Mouse (Mus musculus) mature B cell (primary cell): ENCODE results near the gene Cideb.

Source experiments
- in situ Hi-C: fragments of 300-500 bp; cut with MboI; formaldehyde crosslinking; loops from 2 replicates; pipeline ENCODE4 v1.14.3; 2019

Cideb gene

DNA sequence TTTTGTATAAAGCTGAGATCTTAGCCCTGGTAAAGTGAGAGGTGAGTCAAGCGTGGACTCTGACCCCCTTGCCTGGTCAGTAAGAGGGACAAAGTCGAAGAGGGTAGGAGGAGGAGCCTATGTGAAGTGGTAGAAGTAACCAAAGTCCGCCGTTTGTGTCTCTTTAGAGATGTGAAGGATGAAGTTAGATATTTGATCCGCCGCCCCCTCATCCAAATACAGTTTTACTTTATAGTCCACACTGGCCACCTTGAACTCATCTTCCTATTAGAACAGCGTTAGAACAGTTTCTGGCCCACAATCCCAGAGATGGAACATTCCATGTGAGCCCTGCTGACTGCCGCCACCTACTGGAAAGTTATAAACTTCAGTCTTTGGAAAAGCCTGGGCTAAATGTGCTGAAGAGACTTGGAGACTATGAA is at the start of gene Cideb:
Cideb (minus strand) TSS at position 96 of the 422 bp plus-strand sequence.
- in situ Hi-C loops, result no loop called here

DNA sequence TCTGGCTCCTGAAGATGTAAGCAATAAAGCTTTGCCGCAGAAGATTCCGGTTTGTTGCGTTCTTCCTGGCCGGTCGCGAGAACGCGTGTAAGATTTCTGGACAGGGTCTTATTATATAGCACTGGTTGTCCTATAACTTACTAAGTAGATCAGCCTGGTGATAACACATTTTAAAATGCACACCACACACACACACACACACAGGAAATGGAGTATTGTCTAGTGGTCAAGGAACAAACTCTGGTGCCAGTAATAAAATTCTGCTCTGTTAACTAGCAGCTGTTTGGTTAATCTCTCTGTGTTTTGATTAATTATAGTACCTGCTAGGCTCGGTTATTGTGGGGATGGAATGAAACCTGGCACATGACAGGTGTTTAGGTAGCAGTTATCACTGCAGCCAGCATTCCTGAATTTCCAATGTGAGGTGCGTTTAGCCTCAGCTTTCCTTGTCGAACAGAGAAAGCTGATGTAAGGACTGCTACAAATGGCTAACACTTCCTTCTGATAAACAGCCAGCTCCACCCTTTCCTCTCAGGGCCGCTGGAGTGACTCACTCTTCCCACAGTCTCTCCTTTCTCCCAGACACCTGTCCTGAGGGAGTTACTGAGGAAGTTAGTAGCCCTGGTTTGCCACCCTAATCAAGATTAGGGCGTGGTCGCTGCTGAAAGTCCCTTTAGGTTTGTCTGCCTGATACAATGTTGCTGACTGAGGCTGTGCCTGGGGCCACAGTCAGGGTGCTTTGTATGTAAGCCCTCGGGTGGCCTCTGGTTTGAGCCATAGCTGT is 37.3 kb upstream of the Cideb start:
- in situ Hi-C loops, result no loop called here

DNA sequence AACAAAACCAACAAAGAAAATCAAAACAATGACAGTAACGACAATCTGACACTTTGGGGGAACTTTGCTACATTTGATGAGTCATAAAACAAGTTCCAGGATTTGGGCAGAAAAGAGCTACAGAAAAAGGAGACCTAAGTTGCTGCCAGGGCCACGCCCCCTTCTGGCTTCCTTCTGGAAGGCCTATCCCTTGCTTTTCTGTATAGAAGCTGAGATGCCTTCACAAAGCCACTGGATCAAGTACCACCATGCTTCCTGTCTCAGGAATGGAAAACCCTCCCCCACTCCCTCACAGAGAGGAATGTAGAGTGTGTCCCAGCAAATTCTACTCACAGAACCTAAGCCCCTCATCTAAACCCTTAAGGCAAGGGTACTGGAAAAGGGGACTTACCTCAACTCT is 35.7 kb upstream of the Cideb start:
- in situ Hi-C loops, result no loop called here

DNA sequence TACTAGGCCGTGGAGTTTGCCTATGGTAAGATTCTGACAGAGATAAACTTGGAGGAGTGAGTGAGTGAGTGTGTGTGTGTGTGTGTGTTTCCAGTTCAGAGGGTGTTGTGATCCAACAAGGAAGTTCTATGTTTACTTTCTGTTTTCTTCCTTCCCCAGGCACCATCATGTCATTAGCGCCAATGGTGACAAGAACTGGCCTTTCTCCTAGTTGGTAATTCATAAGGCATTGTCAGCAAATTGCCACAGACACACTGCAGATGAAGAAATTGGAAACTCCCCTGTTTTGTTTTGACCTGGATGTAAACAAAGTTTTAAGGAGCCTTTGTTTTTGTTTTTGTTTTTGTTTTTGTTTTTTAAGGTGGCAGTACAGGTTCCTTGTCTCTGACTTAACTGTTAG is 35.2 kb upstream of the Cideb start:
- in situ Hi-C loops, result no loop called here

DNA sequence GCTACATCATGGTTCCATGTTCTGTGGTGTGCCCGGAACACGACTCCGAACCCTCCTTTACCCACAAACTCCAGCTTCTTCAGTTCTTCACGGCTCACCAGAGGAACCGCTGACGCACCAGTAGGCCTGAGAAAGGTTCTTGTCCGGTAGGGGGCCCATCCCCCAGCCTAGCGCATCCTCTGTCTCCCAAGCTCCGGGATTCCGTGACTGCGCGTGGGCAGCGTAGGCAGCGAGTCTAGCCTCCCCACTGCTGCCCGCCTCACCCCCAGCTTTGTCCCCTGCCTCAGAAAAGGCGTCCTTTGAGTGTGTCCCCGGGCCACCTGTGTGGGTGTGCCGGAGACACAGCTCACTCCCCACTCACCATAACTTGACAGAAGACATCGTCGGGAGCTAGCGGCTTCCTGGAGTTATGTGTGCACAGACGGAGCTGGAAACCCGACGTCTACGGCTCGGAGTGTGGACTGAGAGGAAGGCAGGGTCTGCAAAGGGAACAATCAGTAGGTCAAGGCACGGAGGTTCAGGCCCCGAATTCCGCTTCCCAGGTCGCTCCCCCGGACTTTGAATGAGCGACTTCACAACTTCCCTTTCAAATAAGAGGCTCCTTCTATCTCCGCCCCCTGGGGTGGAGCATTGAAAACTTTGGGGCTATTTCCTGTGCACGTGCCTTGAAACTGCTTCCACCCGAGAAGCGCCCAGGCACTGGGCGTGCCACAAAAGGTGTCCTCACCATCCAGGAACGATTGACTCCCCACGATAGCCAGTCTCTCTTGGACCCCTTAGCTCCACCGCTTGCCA is 30.2 kb upstream of the Cideb start, which contains the start of gene Ripk3:
Ripk3 (minus strand) TSS at position 610 of the 795 bp plus-strand sequence.
- in situ Hi-C loops, result no loop called here

DNA sequence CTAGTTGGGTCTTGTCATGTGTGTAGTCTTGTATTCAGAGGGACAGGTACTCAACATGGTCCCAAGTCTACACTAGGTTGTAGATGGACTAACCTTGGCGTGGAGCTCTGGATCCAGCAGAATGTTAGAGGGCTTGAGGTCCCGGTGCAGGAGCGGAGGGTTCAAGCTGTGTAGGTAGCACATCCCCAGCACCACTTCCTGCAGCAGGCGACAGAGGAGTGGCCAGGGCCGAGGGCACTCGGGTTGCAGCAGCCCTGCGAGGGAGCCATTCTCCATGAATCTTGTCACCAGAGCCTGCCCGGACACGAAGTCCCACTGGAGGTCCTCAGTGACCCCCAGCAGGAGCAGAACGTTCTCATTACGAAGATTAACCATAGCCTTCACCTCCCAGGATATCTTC is 29.5 kb upstream of the Cideb start:
- in situ Hi-C loops, result no loop called here

DNA sequence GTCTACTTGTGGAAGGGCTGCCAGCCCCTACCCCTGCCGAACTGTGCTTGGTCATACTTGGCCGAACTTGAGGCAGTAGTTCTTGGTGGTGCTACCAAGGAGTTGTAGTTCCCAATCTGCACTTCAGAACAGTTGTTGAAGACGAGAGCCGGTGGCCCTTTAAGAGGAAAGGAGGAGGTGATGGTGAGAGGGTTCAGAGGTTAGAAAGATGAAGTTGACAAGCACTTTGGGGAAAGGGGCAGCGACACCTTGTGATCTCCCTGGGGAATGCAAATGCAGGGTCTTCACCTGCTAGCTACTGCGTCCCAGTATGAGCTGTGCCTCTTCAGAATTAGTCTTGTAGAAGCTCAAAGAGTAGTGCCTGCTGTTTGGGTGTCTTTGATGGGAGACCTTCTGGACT is 26.9 kb upstream of the Cideb start:
- in situ Hi-C loops, result no loop called here

DNA sequence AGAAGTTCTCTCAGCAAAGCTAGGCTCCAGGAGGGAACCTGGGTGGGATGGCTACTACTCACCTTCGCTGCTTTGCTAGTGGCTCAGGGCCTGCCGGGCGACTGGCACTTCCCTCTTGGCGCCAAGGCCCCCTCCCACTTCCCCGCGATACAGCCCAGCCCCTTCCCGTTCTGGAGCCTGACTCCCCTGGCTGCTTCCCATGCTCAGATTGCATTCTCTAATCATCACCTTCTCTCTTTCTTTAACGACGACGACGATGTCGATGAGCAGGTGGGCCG is 25.6 kb upstream of the Cideb start, which contains the start of gene Adcy4:
Adcy4 (minus strand) TSS at position 138 of the 278 bp plus-strand sequence.
- in situ Hi-C loops, result no loop called here

DNA sequence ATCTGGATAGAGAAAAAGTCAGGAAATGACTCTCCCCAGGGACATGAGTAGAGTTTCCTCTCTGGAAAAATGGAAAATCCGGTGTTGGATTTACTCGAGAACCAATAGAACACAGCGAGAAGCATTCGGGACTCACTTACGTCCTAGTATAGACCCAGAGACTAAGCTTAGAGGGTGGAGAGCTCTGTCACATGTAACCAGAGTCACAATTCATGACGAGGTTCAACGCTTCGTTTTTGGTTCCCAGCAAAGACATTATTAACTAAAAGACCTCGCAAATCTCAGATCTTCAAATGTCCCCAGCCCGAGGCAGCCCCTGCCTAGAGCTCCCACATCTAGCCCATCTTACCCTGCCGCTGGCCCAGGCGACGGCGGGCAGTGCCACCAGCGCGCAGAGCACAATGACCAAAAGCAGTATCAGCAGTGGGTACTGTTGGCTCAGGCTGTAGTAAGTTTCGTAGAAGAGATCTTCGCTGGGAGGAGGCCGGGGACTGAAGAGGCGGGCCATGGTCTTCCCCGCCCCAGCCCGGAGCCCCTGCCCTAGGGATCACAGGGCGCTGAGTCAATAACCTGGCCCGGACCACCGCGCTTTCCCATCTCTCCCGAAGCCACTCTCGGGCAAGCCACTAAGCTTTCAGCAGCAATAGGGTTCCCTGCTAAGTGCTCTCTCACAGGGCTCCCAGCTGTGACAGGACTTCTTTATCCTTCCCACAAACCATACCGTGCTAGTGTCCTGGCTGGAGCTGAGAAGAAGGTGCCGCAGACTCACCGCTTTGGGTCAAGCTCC is 25.1 kb upstream of the Cideb start:
- in situ Hi-C loops, result no loop called here

DNA sequence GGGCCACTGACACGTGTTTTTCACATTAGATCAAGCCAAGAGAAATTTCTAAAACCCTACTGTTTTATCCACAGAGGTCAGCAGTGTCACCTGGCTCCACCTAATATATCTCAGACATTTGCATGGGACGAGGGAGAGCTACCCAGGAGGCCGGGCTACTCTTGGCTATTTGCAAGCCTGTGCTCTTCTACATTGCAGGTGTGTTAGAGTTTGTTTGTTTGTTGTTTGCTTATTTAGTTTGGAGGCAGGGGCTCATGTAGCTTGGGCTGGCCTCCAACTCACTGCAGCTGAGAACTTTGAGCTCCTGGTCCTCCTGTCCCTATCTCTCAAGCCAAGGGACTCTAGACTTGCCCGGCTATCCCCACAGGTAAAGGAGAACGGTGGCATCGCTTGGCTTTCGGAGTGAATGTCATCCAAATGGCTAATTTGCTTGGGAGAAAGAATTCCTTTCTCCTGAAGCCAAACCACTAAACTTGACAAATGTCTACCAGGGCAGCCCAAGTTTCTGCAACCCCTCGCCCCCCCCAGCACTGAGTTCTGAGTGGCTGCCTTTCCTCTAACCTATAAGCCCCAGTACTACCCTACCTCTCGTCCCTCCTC is 24.2 kb upstream of the Cideb start:
- in situ Hi-C loops, result no loop called here

DNA sequence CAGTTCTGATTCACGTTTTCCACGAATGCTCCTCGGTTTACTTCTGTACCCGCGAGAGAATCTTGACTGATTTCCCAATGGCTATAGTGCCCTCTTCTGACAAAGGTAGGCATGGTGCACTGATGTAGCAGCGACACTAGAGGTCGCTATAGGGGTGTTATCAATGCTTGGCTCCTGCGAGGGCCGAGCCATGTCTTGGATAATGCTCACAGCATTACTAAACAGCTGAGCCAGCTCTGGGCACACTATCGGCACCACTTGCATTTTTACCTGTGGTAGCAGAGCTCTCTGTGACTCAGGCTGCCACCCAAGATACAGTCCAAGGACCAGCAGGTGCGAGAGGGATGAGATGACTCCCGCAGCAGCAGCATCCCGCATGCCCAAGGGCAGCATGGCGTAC is 23.1 kb upstream of the Cideb start:
- in situ Hi-C loops, result no loop called here

DNA sequence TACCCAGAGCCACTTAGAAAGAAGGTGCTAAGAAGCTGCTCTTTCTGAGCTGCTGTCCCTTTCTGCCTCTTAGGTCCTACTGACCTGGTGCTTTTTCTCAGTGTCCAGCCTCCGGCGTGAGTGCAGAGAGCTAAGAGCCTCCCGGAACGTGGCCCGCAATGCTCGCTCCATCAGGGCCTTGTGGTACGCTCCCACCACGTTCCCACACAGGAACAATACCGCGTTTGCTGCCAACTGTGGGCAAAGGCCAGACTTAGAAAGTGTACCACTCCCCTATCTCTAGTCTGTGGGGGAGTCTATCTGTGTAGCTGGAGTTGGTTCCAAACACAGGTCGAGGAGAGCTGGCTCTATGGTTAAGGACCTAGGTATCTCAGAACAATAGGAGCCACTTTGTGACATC is 22.5 kb upstream of the Cideb start:
- in situ Hi-C loops, result no loop called here

DNA sequence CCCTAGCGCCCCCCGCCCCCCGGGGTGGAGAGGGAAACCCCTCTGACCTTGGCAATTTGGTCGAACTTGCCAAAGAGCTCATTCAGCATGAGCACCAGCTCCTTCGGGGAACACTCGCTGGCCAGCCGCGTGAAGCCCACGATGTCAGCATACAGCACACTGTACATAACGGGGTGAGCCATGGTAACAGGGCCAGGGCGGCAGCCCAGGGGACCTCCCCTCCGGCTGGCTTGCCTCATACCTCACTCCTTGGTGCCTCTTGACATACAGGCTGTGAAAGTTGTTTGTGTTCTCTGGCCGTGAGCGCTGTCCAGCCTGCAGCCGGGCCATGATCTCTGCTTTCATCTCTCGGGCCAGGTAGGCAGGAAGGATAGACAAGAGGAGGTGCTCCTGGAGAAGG is 21.4 kb upstream of the Cideb start:
- in situ Hi-C loops, result no loop called here

DNA sequence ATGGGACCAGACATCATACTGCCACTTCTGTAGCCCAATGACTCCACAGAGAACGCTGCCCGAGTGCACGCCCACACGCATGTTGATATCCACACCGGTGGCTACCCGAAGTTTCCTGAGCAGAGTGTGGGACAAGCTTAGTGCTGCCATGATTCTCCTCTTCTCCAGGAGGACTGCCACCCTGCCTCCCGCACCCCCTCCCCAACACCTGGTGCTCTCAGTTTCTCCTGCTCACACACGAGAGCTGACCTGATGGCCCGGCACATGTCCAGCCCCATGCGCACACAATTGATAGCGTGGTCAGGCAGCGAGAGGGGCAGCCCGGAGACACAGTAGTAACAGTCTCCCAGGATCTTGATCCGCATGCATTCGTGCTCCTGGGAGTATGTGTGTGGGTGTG is 20.4 kb upstream of the Cideb start:
- in situ Hi-C loops, result no loop called here

DNA sequence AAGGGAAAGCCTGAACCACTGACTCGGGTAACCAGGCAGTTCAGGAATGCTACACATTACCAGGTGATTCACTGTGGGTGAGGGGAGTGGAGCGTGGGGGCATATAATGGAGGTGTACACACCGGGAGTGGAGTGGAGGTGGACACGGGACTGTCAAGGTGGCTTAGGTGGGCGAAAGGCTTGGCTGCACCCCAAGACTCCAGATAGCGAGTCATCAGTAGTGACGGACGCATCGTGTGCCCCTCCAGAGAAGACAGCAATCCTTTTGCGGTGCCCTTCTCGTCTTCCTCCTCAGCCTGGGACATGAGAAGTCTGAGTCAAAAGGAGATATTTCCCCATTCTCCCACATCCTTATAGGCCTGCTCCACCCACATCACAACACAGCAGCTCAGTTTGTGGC is 19.5 kb upstream of the Cideb start:
- in situ Hi-C loops, result no loop called here

DNA sequence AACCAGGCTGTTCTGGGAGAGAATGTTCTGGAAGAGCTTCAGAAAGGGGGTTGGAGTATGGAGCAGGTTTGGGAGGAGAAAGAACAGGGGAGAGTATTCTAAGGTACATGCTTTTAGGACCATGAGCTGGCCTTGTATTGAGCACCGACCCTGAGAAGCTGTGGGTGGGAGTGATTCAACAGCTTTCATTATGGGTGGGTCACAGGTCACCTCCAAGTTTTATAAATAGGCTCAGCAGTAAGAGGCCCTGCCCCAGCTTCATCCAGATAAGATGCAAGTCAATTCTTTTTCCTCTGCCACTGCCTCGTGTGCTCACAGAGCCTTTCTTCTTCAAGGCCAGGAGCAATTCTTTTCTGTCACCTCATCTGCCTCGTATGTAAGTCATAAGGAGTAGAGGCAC is 18.9 kb upstream of the Cideb start:
- in situ Hi-C loops, result no loop called here

DNA sequence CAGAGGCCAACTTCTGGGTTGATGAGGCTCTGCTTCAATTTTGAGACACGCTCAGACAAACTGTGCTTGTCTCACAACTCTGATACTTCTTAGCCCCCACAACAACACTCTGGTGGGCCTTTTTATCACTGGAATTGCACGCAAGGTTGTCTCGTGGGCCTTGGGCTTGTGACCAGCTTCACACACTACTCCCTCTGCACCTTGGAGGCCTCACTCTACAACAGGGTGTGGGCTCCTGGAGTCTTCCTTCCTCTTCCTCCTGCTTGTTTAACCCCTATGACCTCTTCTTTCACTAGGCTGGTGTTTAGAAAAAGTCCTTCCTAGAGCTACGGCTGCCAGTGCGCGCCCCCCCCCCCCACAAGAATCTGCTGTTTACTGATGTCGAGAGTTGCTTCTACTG is 18.5 kb upstream of the Cideb start:
- in situ Hi-C loops, result no loop called here

DNA sequence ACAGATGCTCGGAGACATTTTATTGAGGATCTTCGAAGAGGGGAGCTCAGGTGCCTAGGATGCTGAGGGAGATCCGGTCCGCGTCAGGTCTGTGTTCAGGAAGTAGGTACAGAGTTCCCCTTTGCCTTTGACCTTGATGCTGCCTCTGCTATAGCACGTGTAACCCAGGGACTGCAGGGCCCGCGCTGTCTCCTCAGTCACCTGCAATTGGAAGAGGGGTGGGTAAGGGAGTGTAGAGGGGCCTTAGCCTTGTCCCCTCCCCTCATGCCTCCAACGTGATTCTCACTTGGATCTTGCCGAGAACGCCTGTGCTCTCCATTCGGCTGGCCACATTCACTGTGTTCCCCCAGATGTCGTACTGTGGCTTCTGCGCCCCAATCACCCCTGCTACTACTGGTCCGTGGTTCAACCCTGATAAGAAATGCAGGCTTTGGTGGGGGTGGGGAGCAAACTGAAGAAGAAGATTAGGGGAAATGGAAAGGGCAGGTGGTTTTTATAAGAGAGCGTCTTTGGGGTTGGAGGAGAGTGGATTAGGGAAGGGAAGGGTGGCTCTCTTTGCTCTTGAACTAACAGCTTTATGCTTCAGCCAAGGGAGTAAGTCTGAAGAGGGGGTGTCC is 10.9 kb upstream of the Cideb start:
- in situ Hi-C loops, result no loop called here

DNA sequence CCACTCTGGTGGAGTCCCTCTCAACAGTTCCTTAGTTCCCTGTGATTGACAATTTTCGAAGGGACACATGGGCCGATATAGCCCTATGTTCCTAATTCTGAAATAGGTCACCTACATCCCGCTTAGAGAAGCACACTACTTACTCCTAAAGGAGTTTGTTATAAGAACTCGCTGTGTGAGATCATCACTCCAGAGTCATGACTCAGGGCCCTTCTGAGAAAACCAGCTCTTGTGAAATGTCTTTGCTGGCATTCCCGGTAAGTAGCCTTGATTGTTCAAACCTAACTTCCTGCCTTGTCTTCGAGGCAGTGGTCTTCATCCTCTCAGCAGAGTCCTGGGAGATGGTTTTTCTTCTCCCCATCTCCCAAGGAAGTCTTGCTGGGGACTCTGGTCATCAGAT is 10.3 kb upstream of the Cideb start:
- in situ Hi-C loops, result no loop called here

DNA sequence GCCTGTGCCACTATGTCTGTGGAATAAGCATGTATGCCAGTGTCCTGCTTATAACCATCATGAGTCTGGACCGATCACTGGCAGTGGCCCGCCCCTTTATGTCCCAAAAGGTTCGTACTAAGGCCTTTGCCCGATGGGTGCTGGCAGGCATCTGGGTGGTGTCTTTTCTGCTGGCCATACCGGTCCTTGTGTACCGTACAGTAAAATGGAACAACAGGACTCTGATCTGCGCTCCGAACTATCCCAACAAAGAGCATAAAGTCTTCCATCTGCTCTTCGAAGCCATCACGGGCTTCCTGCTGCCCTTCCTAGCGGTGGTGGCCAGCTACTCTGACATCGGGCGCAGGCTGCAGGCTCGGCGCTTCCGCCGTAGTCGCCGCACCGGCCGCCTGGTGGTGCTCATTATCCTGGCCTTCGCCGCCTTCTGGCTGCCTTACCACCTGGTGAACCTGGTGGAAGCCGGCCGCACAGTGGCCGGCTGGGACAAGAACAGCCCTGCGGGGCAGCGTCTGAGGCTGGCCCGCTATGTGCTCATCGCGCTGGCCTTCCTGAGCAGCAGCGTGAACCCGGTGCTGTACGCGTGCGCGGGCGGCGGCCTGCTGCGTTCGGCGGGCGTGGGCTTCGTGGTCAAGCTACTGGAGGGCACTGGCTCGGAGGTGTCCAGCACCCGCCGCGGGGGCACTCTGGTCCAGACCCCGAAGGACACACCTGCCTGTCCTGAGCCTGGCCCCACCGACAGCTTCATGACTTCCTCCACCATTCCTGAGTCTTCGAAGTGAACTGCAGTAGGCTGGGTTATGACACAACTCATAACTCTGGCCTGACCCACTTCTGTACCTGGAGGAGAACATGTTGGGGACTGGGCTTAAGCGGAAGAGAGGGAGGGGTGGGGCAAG is 9.5 kb upstream of the Cideb start:
- in situ Hi-C loops, result no loop called here

DNA sequence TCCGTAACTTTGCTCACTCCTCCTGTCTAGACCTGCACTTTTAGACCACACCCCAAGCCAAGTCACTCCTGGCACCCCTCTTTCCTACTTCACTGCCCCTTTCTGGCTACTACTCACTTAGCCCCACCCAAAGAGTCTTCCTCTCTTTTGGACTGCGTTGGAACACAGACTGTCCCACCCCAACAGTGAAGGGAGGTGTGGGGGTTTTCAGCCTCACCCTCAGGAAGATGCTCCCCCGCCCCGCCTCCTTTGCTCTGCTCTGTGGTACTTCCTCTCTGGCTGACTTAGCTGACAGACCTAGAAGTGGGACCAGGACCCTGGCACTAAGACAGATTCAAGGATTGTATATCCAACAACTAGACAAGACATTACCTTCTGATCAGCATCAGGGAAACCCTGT is 7.4 kb upstream of the Cideb start, which contains the start of gene Ltb4r1:
Ltb4r1 (plus strand) TSS at position 267 of the 400 bp plus-strand sequence.
- in situ Hi-C loops, result no loop called here
